Mouse (Mus musculus): ENCODE measurements at regions not wholly inside any gene's neighbourhood (a gene's known extent, or its start where the extent isn't known, plus 50 kb on each side); places are given as distances from the start of the nearest gene placed in this dataset.
A peak's percentile ranks its signal among the peaks of the same experiment; 100 is the strongest.
"Not testable (repeated sequence)": the region's sequence is repeated elsewhere in the genome, so short reads cannot be mapped to it uniquely, and the experiment has no call there.

DNA sequence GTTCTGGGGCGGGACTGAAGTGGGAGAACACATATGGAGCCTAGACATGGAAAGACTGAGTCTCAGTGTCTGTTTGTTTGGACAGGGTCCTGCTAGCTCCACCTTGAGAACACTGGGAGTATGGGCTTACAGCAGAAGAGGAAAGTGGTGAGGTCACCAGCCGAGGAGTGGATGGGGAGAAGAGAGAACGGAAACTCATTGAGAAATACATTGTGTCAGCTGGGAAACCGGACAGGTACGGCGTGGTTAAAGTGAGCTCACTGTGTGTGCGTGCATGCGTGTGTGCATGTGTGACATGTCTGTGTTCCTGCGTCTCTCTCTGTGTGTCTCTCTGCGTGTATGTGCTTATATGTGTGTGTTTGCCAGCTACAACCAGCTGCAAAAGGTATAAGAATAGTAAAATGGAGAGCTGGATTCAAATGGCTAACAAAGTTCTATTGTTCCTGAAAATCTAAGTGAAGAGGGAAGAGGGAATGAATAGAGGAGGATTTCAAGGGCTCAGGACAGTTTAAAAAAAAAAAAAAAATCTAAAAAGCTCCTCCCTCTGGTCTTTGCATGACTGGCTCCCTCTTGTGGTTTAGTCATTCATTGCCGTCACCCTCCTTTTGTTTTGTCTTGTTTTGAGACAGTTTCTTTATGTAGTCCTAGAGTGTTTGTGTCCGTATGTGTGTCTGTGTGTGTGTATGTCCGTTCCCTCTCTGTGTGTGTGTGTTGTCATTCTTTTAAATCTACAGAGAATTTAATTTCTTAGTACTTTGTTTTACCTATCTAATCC lies 52.0 kb upstream of the Ak4 start:
- Histone ChIP-seq H3K36me3 (replicated peaks; ENCODE audit: control insufficient read depth, insufficient read depth) (no peaks in the 10 kb centered on the region), H3K9ac (no peak overlapping the region), H3K4me2 (replicated peaks) (no peak overlapping the region), H3K9me3 (ENCODE audit: control insufficient read depth, low read length) (no peaks in the 10 kb centered on the region), H3K27ac (no peak overlapping the region), H3K27me3 (ENCODE audit: control insufficient read depth, insufficient read depth, low read length) (no peaks in the 10 kb centered on the region), H3K4me1 (replicated peaks; ENCODE audit: control insufficient read depth, insufficient read depth, low read length) (0 out of 2 replicates have a peak, but pooled peaks cover 3% of the 10 kb centered on the region), H3K4me3 (replicated peaks; ENCODE audit: low read length) (no peak overlapping the region)
- WGBS, result 64% methylated on average over 13 of the region's 13 CpGs
- peak; percentile 66 for DNase-seq (ENCODE audit: low spot score)
- no peak for ATAC-seq (ENCODE audit: low FRiP score)

GRCm38 (mm10) chr4:101365299-101365698 lies 53.8 kb upstream of the Ak4 start:
- Histone ChIP-seq H3K4me2 (replicated peaks) (no peak overlapping the region), H3K9ac (no peak overlapping the region), H3K27ac (no peak overlapping the region), H3K27me3 (ENCODE audit: control insufficient read depth, insufficient read depth, low read length) (no peaks in the 10 kb centered on the region), H3K4me1 (replicated peaks; ENCODE audit: control insufficient read depth, insufficient read depth, low read length) (0 out of 2 replicates have a peak, but pooled peaks cover 3% of the 10 kb centered on the region), H3K4me3 (replicated peaks; ENCODE audit: low read length) (no peak overlapping the region), H3K9me3 (ENCODE audit: control insufficient read depth, low read length) (no peaks in the 10 kb centered on the region), H3K36me3 (replicated peaks; ENCODE audit: control insufficient read depth, insufficient read depth) (no peaks in the 10 kb centered on the region)
- ATAC-seq (ENCODE audit: low FRiP score), result no peak
- no peak for DNase-seq (ENCODE audit: low spot score)
- WGBS, result 85% methylated on average over 3 of the region's 3 CpGs

DNA sequence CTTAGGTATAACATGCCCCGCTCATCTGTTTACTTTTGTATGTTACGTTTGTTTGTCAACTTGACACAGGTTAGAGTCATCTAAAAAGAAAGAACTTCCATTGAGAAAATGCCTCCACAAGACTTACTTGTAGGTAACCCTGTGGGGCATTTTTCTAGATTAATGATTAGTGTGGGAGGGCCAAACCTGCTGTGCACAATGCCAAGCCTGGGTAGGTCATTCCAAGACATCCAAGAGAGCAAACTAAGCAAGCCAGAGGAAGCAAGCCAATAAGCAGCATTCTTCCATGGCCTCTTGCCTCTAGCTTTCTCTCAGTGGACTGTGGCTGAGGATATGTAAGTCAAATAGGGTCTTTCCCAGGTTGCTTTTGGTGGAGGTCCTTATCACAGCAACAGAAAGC lies 54.4 kb upstream of the Ak4 start:
- DNase-seq (ENCODE audit: low spot score) (no peak), ATAC-seq (ENCODE audit: low FRiP score) (no peak)
- WGBS, result 96% methylated on average over 2 of the region's 2 CpGs
- no peak overlapping the region for H3K4me3 ChIP-seq (replicated peaks; ENCODE audit: low read length)
- 0 out of 2 replicates have a peak, but pooled peaks cover 3% of the 10 kb centered on the region for H3K4me1 ChIP-seq (replicated peaks; ENCODE audit: control insufficient read depth, insufficient read depth, low read length)
- H3K4me2 ChIP-seq (replicated peaks), result no peak overlapping the region
- H3K36me3 ChIP-seq (replicated peaks; ENCODE audit: control insufficient read depth, insufficient read depth), result no peaks in the 10 kb centered on the region
- no peak overlapping the region for H3K9ac ChIP-seq
- no peaks in the 10 kb centered on the region for H3K9me3 ChIP-seq (ENCODE audit: control insufficient read depth, low read length)
- no peak overlapping the region for H3K27ac ChIP-seq
- H3K27me3 ChIP-seq (ENCODE audit: control insufficient read depth, insufficient read depth, low read length), result no peaks in the 10 kb centered on the region

DNA sequence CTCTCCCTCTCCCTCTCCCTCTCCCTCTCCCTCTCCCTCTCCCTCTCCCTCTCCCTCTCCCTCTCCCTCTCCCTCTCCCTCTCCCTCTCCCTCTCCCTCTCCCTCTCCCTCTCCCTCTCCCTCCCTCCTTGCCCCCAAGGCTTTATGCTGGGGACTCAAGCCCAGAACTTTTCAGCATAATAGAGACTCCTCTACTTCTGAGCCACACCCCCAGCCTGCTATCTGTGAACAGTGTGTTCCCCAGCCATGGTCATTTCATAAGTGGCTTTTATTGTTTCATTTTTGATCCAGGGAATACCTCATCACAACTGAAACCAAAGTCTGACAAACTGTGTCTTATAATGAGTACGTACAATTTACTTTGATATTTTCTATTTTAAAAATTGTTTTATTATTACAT lies 55.8 kb upstream of the Ak4 start:
- H3K36me3 ChIP-seq (replicated peaks; ENCODE audit: control insufficient read depth, insufficient read depth); DNase-seq (ENCODE audit: low spot score); H3K27ac ChIP-seq; H3K4me1 ChIP-seq (replicated peaks; ENCODE audit: control insufficient read depth, insufficient read depth, low read length); H3K4me3 ChIP-seq (replicated peaks; ENCODE audit: low read length); H3K9me3 ChIP-seq (ENCODE audit: control insufficient read depth, low read length); H3K27me3 ChIP-seq (ENCODE audit: control insufficient read depth, insufficient read depth, low read length); H3K9ac ChIP-seq; H3K4me2 ChIP-seq (replicated peaks); ATAC-seq (ENCODE audit: low FRiP score): not testable (repeated sequence)
- 96% methylated on average over 1 of the region's 1 CpGs for WGBS

DNA sequence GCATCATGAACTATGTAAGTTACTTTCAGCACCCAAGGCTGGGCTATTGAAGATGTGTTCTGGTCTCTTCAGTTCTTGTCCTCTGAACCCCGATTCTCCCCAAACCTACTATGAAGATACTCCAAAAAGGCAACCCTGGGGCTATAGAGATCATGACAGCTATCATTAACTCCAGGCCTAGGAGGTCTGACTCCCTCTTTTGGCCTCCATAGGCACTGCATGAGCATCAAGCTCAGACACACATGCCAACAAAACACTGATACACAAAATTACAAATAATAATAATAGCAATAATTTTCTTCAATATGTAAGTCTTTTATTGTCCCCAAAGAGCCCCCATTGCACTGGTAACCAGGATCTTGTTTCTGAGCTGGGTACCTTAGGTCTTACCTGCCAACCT lies 57.3 kb upstream of the Ak4 start:
- H3K36me3 ChIP-seq (replicated peaks; ENCODE audit: control insufficient read depth, insufficient read depth), result no peaks in the 10 kb centered on the region
- ATAC-seq (ENCODE audit: low FRiP score) (no peak), DNase-seq (ENCODE audit: low spot score) (no peak)
- no peak overlapping the region for H3K27ac ChIP-seq
- no peak overlapping the region for H3K9ac ChIP-seq
- 91% methylated on average over 1 of the region's 1 CpGs for WGBS
- no peak overlapping the region for H3K4me3 ChIP-seq (replicated peaks; ENCODE audit: low read length)
- no peaks in the 10 kb centered on the region for H3K9me3 ChIP-seq (ENCODE audit: control insufficient read depth, low read length)
- H3K27me3 ChIP-seq (ENCODE audit: control insufficient read depth, insufficient read depth, low read length), result no peaks in the 10 kb centered on the region
- H3K4me2 ChIP-seq (replicated peaks), result no peak overlapping the region
- H3K4me1 ChIP-seq (replicated peaks; ENCODE audit: control insufficient read depth, insufficient read depth, low read length), result peaks cover 7% of the 10 kb centered on the region

DNA sequence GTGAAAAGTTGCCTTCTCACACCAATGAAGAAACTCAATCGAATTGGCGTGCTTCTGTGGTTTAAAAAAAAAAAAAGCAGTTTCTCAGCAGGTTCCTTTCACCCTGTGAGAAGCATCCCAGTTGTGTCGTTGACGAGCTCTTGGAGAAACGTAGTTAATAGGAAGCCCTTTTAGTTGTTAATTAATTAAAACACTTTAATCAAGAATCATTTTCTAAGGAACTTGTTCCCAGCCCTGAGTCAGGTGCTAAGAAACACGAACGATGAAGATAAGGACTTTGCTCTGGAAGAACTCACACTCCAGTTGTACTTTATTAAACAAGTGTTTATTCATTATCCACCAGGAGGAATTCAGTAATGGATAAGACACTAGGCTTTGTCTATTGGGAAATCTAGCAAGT lies 58.8 kb upstream of the Ak4 start:
- WGBS, result 71% methylated on average over 7 of the region's 7 CpGs
- Histone ChIP-seq H3K27ac (no peak overlapping the region), H3K27me3 (ENCODE audit: control insufficient read depth, insufficient read depth, low read length) (no peaks in the 10 kb centered on the region), H3K4me2 (replicated peaks) (no peak overlapping the region), H3K4me3 (replicated peaks; ENCODE audit: low read length) (no peak overlapping the region), H3K9me3 (ENCODE audit: control insufficient read depth, low read length) (no peaks in the 10 kb centered on the region), H3K4me1 (replicated peaks; ENCODE audit: control insufficient read depth, insufficient read depth, low read length) (peaks cover 7% of the 10 kb centered on the region), H3K9ac (no peak overlapping the region), H3K36me3 (replicated peaks; ENCODE audit: control insufficient read depth, insufficient read depth) (no peaks in the 10 kb centered on the region)
- ATAC-seq (ENCODE audit: low FRiP score) (no peak), DNase-seq (ENCODE audit: low spot score) (no peak)

- H3K27me3 ChIP-seq (ENCODE audit: control insufficient read depth, insufficient read depth, low read length), result no peaks in the 10 kb centered on the region
- no peaks in the 10 kb centered on the region for H3K36me3 ChIP-seq (replicated peaks; ENCODE audit: control insufficient read depth, insufficient read depth)
- H3K4me3 ChIP-seq (replicated peaks; ENCODE audit: low read length), result no peak overlapping the region
- H3K4me1 ChIP-seq (replicated peaks; ENCODE audit: control insufficient read depth, insufficient read depth, low read length), result peaks cover 17% of the 10 kb centered on the region
- no peak for ATAC-seq (ENCODE audit: low FRiP score)
- H3K9me3 ChIP-seq (ENCODE audit: control insufficient read depth, low read length), result no peaks in the 10 kb centered on the region
- DNase-seq (ENCODE audit: low spot score), result no peak
- no peak overlapping the region for H3K27ac ChIP-seq
- WGBS, result 94% methylated on average over 5 of the region's 5 CpGs
- no peak overlapping the region for H3K9ac ChIP-seq
- H3K4me2 ChIP-seq (replicated peaks), result no peak overlapping the region
Measured at GRCm38 (mm10) chr4:101359119-101359518, 60.0 kb upstream of the Ak4 start.

GRCm38 (mm10) chr4:101358525-101358924 lies 60.6 kb upstream of the Ak4 start:
- no peak overlapping the region for H3K4me2 ChIP-seq (replicated peaks)
- WGBS, result 94% methylated on average over 3 of the region's 3 CpGs
- no peaks in the 10 kb centered on the region for H3K36me3 ChIP-seq (replicated peaks; ENCODE audit: control insufficient read depth, insufficient read depth)
- H3K4me3 ChIP-seq (replicated peaks; ENCODE audit: low read length), result no peak overlapping the region
- peaks cover 23% of the 10 kb centered on the region for H3K4me1 ChIP-seq (replicated peaks; ENCODE audit: control insufficient read depth, insufficient read depth, low read length)
- no peak for DNase-seq (ENCODE audit: low spot score)
- ATAC-seq (ENCODE audit: low FRiP score), result no peak
- no peaks in the 10 kb centered on the region for H3K27me3 ChIP-seq (ENCODE audit: control insufficient read depth, insufficient read depth, low read length)
- H3K9me3 ChIP-seq (ENCODE audit: control insufficient read depth, low read length), result no peaks in the 10 kb centered on the region
- H3K27ac ChIP-seq, result no peak overlapping the region
- no peak overlapping the region for H3K9ac ChIP-seq

DNA sequence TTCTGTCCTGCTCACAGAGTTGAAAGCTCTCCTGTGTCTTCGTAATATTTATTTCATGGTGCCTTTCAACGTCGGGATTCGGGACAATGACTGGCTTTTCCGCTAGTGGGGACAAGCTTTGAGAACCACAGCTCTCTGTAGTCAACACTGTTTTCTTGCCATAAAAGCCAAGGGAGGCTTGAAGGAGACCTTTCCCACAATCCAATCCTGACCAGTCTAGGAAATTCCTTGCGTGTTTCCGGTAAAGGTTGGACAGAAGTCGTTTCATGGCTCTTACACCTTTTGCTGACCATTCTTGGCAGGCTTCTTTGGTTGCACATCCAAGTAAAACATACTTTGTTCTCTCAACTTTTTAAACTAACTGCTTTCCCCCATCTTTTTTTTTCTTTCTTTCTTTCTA lies 61.2 kb upstream of the Ak4 start:
- peak overlapping the region; percentile 85 for H3K9ac ChIP-seq

More for the DNA sequence above, 61.2 kb upstream of the Ak4 start:
- Histone ChIP-seq H3K4me3 (replicated peaks; ENCODE audit: low read length) (peak overlapping the region; percentile 80), H3K27ac (peak overlapping the region; percentile 99; the same call in 1 of the 2 replicates), H3K27me3 (ENCODE audit: control insufficient read depth, insufficient read depth, low read length) (no peaks in the 10 kb centered on the region), H3K4me1 (replicated peaks; ENCODE audit: control insufficient read depth, insufficient read depth, low read length) (peaks cover 29% of the 10 kb centered on the region), H3K36me3 (replicated peaks; ENCODE audit: control insufficient read depth, insufficient read depth) (no peaks in the 10 kb centered on the region), H3K9me3 (ENCODE audit: control insufficient read depth, low read length) (no peaks in the 10 kb centered on the region), H3K4me2 (replicated peaks) (peak overlapping the region; percentile 87)
- DNase-seq (ENCODE audit: low spot score) (no peak), ATAC-seq (ENCODE audit: low FRiP score) (no peak)
- WGBS, result 71% methylated on average over 8 of the region's 8 CpGs

Data from hindbrain, embryonic 14.5 days (tissue).